Mouse (Mus musculus) liver, embryonic 14.5 days (tissue): ENCODE results near the gene Bcas3.

Source experiments
- CTCF ChIP-seq: IDR thresholded peaks from 2 replicates; pipeline ENCODE4 v1.5.1; 2016; ENCODE audit warnings: antibody characterized with exemption, low read depth, control low read depth
- EP300 ChIP-seq: IDR thresholded peaks from 2 replicates; pipeline ENCODE4 v1.6.1; 2016; ENCODE audit warnings: antibody characterized with exemption, low read depth

GRCm38 (mm10) chr11:85737893-85738292 lies 384.9 kb downstream of the Bcas3 start:
- TF ChIP-seq CTCF (no peak), EP300 (no peak)
